Mouse (Mus musculus): ENCODE measurements at regions not wholly inside any gene's neighbourhood (a gene's known extent, or its start where the extent isn't known, plus 50 kb on each side); places are given as distances from the start of the nearest gene placed in this dataset.

DNA sequence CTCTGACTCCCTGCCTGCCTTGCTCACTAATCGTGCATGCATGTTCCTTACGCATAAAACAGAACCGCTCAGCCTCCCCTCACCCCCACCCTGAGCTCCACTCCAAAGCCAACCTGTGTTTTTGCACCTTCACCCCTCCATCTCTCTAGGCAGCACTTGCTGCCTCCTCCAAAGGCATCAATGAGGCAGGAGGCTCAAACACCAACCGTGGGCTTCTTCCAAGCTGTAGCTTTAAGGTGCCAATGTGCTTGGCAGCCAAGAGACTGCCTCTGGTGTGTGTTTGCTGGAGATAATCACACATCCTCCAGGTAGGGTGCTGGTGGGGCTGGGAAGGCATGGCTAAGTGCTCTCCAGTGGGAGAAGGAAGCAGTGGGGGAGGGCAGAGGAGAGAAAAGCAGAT, 193.3 kb downstream of the Rplp1 start:
- H3K4me2 ChIP-seq (replicated peaks), result no peak overlapping the region
- H3K9me3 ChIP-seq, result peaks cover 4% of the 10 kb centered on the region; the same call in 1 of the 2 replicates
- H3K36me3 ChIP-seq, result no peaks in the 10 kb centered on the region
- no peak for ATAC-seq (ENCODE audit: low FRiP score, low read depth)
- no peak overlapping the region for H3K4me3 ChIP-seq
- WGBS, result 53% methylated on average over 4 of the region's 4 CpGs
- no peak overlapping the region for H3K27ac ChIP-seq
- 0 out of 2 replicates have a peak, but pooled peaks cover 13% of the 10 kb centered on the region for H3K27me3 ChIP-seq (replicated peaks)
- peaks cover 16% of the 10 kb centered on the region for H3K4me1 ChIP-seq
- no peak overlapping the region for H3K9ac ChIP-seq

- no peak for ATAC-seq (ENCODE audit: low FRiP score, low read depth)
- Histone ChIP-seq H3K27me3 (replicated peaks) (0 out of 2 replicates have a peak, but pooled peaks cover 13% of the 10 kb centered on the region), H3K4me2 (replicated peaks) (no peak overlapping the region), H3K9me3 (peaks cover 4% of the 10 kb centered on the region; the same call in 1 of the 2 replicates), H3K9ac (no peak overlapping the region), H3K4me1 (peaks cover 16% of the 10 kb centered on the region), H3K4me3 (no peak overlapping the region), H3K36me3 (no peaks in the 10 kb centered on the region), H3K27ac (no peak overlapping the region)
- 75% methylated on average over 5 of the region's 5 CpGs for WGBS
Measured at GRCm38 (mm10) chr9:61720206-61720605, 194.1 kb downstream of the Rplp1 start.

- Histone ChIP-seq H3K27ac (no peak overlapping the region), H3K4me2 (replicated peaks) (no peak overlapping the region), H3K36me3 (no peaks in the 10 kb centered on the region), H3K4me1 (peaks cover 28% of the 10 kb centered on the region), H3K9ac (no peak overlapping the region), H3K27me3 (replicated peaks) (peaks cover 13% of the 10 kb centered on the region; the same call in 1 of the 2 replicates), H3K4me3 (no peak overlapping the region), H3K9me3 (peaks cover 4% of the 10 kb centered on the region; the same call in 1 of the 2 replicates)
- ATAC-seq (ENCODE audit: low FRiP score, low read depth), result no peak
- 49% methylated on average over 4 of the region's 4 CpGs for WGBS
Measured at GRCm38 (mm10) chr9:61716751-61717150, 197.6 kb downstream of the Rplp1 start.

- Histone ChIP-seq H3K9ac (no peak overlapping the region), H3K27ac (no peak overlapping the region), H3K4me1 (peaks cover 19% of the 10 kb centered on the region), H3K4me3 (no peak overlapping the region), H3K9me3 (peaks cover 3% of the 10 kb centered on the region; the same call in 1 of the 2 replicates), H3K4me2 (replicated peaks) (no peak overlapping the region), H3K27me3 (replicated peaks) (peaks cover 6% of the 10 kb centered on the region; the same call in 1 of the 2 replicates), H3K36me3 (no peaks in the 10 kb centered on the region)
- no peak for ATAC-seq (ENCODE audit: low FRiP score, low read depth)
- WGBS, result 45% methylated on average over 19 of the region's 19 CpGs
Measured at GRCm38 (mm10) chr9:61714331-61715035, 199.9 kb downstream of the Rplp1 start.

- Histone ChIP-seq H3K36me3 (no peaks in the 10 kb centered on the region), H3K9me3 (no peaks in the 10 kb centered on the region), H3K4me3 (no peak overlapping the region), H3K4me1 (peaks cover 19% of the 10 kb centered on the region), H3K9ac (no peak overlapping the region), H3K27me3 (replicated peaks) (peaks cover 6% of the 10 kb centered on the region; the same call in 1 of the 2 replicates), H3K27ac (no peak overlapping the region), H3K4me2 (replicated peaks) (no peak overlapping the region)
- ATAC-seq (ENCODE audit: low FRiP score, low read depth), result no peak
- WGBS, result 85% methylated on average over 7 of the region's 7 CpGs
Measured at GRCm38 (mm10) chr9:61713806-61714205, 200.5 kb downstream of the Rplp1 start.

DNA sequence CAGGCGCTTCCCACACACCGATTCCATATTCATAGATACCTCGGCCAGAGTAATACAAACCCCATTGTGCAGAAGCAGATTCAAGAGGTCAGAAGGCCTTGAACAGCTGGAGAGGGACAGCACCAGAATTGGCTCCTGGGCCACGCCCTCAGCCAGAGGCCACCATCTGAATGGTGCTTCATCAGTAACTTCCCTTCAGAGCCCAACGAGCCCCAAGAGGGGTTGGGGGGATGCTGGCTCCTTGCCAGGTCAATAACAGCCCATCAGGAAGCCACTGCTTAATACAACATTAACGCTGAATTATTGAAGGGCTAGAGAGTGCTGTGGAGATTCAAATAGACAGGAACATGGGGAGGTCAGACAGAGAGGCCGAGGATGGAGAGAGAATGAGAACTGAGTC, 203.0 kb downstream of the Rplp1 start:
- H3K4me2 ChIP-seq (replicated peaks), result no peak overlapping the region
- H3K9me3 ChIP-seq, result no peaks in the 10 kb centered on the region
- no peak overlapping the region for H3K4me3 ChIP-seq
- H3K36me3 ChIP-seq, result no peaks in the 10 kb centered on the region
- peaks cover 19% of the 10 kb centered on the region for H3K4me1 ChIP-seq
- H3K27ac ChIP-seq, result no peak overlapping the region; the same call in 1 of the 2 replicates
- no peak for ATAC-seq (ENCODE audit: low FRiP score, low read depth)
- 41% methylated on average over 7 of the region's 7 CpGs for WGBS
- no peak overlapping the region for H3K9ac ChIP-seq
- no peaks in the 10 kb centered on the region; the same call in 1 of the 2 replicates for H3K27me3 ChIP-seq (replicated peaks)

DNA sequence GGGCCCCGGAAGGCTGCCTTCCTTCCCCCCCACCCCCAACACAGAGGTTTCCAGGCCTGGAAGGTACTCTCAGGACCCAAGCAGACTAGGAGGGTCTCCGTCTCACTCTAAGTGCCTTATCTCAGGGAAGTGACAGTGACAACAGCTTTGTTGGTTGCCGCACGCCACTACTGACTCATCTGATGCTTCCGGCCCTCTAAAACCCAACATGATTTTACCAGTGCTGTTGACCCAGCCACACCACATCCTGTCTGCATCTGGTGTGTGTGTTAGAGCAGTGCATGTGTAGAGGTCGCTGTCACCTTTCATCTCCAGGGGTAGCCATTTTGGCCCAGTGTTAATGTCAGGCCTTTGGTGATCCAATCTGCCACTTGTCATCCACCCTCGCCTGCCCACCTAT, 206.5 kb downstream of the Rplp1 start:
- Histone ChIP-seq H3K4me3 (no peak overlapping the region), H3K27me3 (replicated peaks) (no peaks in the 10 kb centered on the region; the same call in 1 of the 2 replicates), H3K9ac (no peak overlapping the region), H3K27ac (no peak overlapping the region), H3K4me2 (replicated peaks) (no peak overlapping the region), H3K9me3 (no peaks in the 10 kb centered on the region), H3K36me3 (no peaks in the 10 kb centered on the region), H3K4me1 (peaks cover 11% of the 10 kb centered on the region)
- no peak for ATAC-seq (ENCODE audit: low FRiP score, low read depth)
- 84% methylated on average over 7 of the region's 7 CpGs for WGBS

- H3K4me1 ChIP-seq, result peaks cover 11% of the 10 kb centered on the region
- H3K4me3 ChIP-seq, result no peak overlapping the region
- no peak overlapping the region for H3K9ac ChIP-seq
- no peaks in the 10 kb centered on the region; the same call in 1 of the 2 replicates for H3K27me3 ChIP-seq (replicated peaks)
- H3K27ac ChIP-seq, result no peak overlapping the region
- 67% methylated on average over 2 of the region's 2 CpGs for WGBS
- no peaks in the 10 kb centered on the region for H3K9me3 ChIP-seq
- no peak overlapping the region for H3K4me2 ChIP-seq (replicated peaks)
- no peaks in the 10 kb centered on the region for H3K36me3 ChIP-seq
- no peak for ATAC-seq (ENCODE audit: low FRiP score, low read depth)
Measured at GRCm38 (mm10) chr9:61707296-61707695, 207.0 kb downstream of the Rplp1 start.

- H3K36me3 ChIP-seq, result no peaks in the 10 kb centered on the region
- 0 out of 2 replicates have a peak, but pooled peaks cover 2% of the 10 kb centered on the region for H3K27me3 ChIP-seq (replicated peaks)
- H3K4me1 ChIP-seq, result peaks cover 3% of the 10 kb centered on the region
- no peak overlapping the region for H3K4me3 ChIP-seq
- H3K9ac ChIP-seq, result no peak overlapping the region
- no peaks in the 10 kb centered on the region for H3K9me3 ChIP-seq
- WGBS, result 87% methylated on average over 6 of the region's 6 CpGs
- no peak overlapping the region for H3K4me2 ChIP-seq (replicated peaks)
- no peak overlapping the region for H3K27ac ChIP-seq
- ATAC-seq (ENCODE audit: low FRiP score, low read depth), result no peak
Measured at GRCm38 (mm10) chr9:61706263-61706755, 208.0 kb downstream of the Rplp1 start.

- no peak overlapping the region for H3K9ac ChIP-seq
- 0 out of 2 replicates have a peak, but pooled peaks cover 4% of the 10 kb centered on the region for H3K27me3 ChIP-seq (replicated peaks)
- no peaks in the 10 kb centered on the region for H3K9me3 ChIP-seq
- WGBS, result 79% methylated on average over 5 of the region's 5 CpGs
- no peak overlapping the region for H3K27ac ChIP-seq
- H3K4me1 ChIP-seq, result no peaks in the 10 kb centered on the region
- H3K4me2 ChIP-seq (replicated peaks), result no peak overlapping the region
- ATAC-seq (ENCODE audit: low FRiP score, low read depth), result no peak
- no peaks in the 10 kb centered on the region for H3K36me3 ChIP-seq
- no peak overlapping the region for H3K4me3 ChIP-seq
Measured at GRCm38 (mm10) chr9:61705586-61706233, 208.6 kb downstream of the Rplp1 start.

DNA sequence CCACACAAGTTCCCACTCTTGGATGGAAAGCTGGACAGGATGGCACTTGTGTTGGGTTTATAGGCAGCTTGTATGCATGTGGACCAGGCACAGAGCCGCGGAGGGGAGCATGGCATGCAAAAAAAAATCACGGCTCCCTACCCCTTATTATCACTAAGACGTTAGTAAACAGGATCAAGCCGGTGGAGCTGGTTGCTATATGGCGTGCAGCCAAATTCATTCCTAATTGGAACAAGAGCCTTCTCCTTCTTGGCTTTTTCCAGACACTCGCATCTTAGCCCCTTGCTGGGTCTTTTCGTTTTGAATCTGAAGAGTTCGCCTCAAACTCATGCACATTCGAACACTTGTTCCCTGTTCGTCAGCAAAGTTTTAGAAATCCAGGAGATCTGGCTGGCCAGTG, 211.0 kb downstream of the Rplp1 start:
- Histone ChIP-seq H3K9ac (no peak overlapping the region), H3K4me2 (replicated peaks) (no peak overlapping the region), H3K4me3 (no peak overlapping the region), H3K27ac (no peak overlapping the region), H3K9me3 (no peaks in the 10 kb centered on the region), H3K27me3 (replicated peaks) (peaks cover 8% of the 10 kb centered on the region; the same call in 1 of the 2 replicates), H3K36me3 (no peaks in the 10 kb centered on the region), H3K4me1 (no peaks in the 10 kb centered on the region)
- WGBS, result 85% methylated on average over 11 of the region's 11 CpGs
- no peak for ATAC-seq (ENCODE audit: low FRiP score, low read depth)

- WGBS, result 80% methylated on average over 22 of the region's 22 CpGs
- Histone ChIP-seq H3K36me3 (no peaks in the 10 kb centered on the region), H3K4me2 (replicated peaks) (no peak overlapping the region), H3K4me1 (no peaks in the 10 kb centered on the region; the same call in 1 of the 2 replicates), H3K9ac (no peak overlapping the region), H3K27me3 (replicated peaks) (peaks cover 8% of the 10 kb centered on the region; the same call in 1 of the 2 replicates), H3K9me3 (no peaks in the 10 kb centered on the region), H3K27ac (no peak overlapping the region), H3K4me3 (no peak overlapping the region)
- ATAC-seq (ENCODE audit: low FRiP score, low read depth), result no peak
Measured at GRCm38 (mm10) chr9:61702280-61702966, 211.9 kb downstream of the Rplp1 start.
